Mouse (Mus musculus) limb, embryonic 14.5 days (tissue): Measurements from ENCODE around the gene Zfp27. TPM values are rescaled to one million over a fixed set of nuclear protein-coding genes. Genes with fewer than 3 reads are reported as not detected.

Experiments
- ATAC-seq: fragments of 200-750 bp; cut with Nextera tagmentation; 2 replicates; pipeline ENCODE4 v1.8.0; 2017; ENCODE audit warnings: low read depth, moderate number of reproducible peaks, moderate TSS enrichment; ENCODE audit not compliant: low FRiP score
- DNase-seq: peaks from one replicate; pipeline ENCODE4 v3.0.0-alpha.2; 2015; ENCODE audit warnings: low spot score
- H3K27ac ChIP-seq: fragments of 300-500 bp; sonication (generic); replicated peaks from 2 replicates; pipeline ENCODE4 v1.5.1; 2014; ENCODE audit warnings: low read depth, mild to moderate bottlenecking, low read length, moderate library complexity, mixed read lengths
- H3K27me3 ChIP-seq: fragments of 300-500 bp; sonication (generic); 2 replicates; pipeline ENCODE4 v1.6.1; 2014; ENCODE audit warnings: low read length, mixed read lengths; ENCODE audit not compliant: control insufficient read depth, insufficient read depth
- H3K36me3 ChIP-seq: fragments of 300-500 bp; sonication (generic); 2 replicates; pipeline ENCODE4 v1.6.1; 2014; ENCODE audit warnings: mild to moderate bottlenecking, low read length, moderate library complexity, mixed read lengths; ENCODE audit not compliant: control insufficient read depth, insufficient read depth
- H3K4me1 ChIP-seq: fragments of 300-500 bp; sonication (generic); 2 replicates; pipeline ENCODE4 v1.6.1; 2014; ENCODE audit warnings: antibody characterized with exemption, low read length, mixed read lengths; ENCODE audit not compliant: control insufficient read depth, insufficient read depth
- H3K4me2 ChIP-seq: fragments of 300-500 bp; sonication (generic); replicated peaks from 2 replicates; pipeline ENCODE4 v1.6.1; 2014; ENCODE audit warnings: low read depth, mild to moderate bottlenecking, low read length, moderate library complexity; ENCODE audit not compliant: severe bottlenecking
- H3K4me3 ChIP-seq: fragments of 300-500 bp; sonication (generic); replicated peaks from 2 replicates; pipeline ENCODE4 v1.5.1; 2014; ENCODE audit warnings: low read length
- H3K9ac ChIP-seq: fragments of 300-500 bp; sonication (generic); 2 replicates; pipeline ENCODE4 v1.6.1; 2014; ENCODE audit warnings: mild to moderate bottlenecking, low read depth, low read length, moderate library complexity; ENCODE audit not compliant: severe bottlenecking
- H3K9me3 ChIP-seq: fragments of 300-500 bp; sonication (generic); 2 replicates; pipeline ENCODE4 v1.6.1; 2016; ENCODE audit warnings: low read length; ENCODE audit not compliant: control insufficient read depth
- POLR2A ChIP-seq: fragments of 200-500 bp; IDR thresholded peaks from 2 replicates; pipeline ENCODE4 v1.8.0; 2012; ENCODE audit warnings: inconsistent platforms, mild to moderate bottlenecking, moderate library complexity, borderline replicate concordance; ENCODE audit not compliant: insufficient read depth, insufficient read length; ENCODE audit errors: extremely low read depth
- WGBS: fragments of 180-500 bp; shearing (Covaris S2); extraction: QIAGEN DNeasy Blood & Tissue Kit; methylation state at CpG from one replicate; pipeline ENCODE4 v1.1.7; 2014; 5-methylcytosine and 5-hydroxymethylcytosine counted together
- polyA plus RNA-seq, 2 experiments: library from polyadenylated mRNA; depleted of rRNA in 1 of 2; stranded (reverse) in 1 of 2; unstranded in 1 of 2; fragments of >200 nt; fragmentation: Nextera tagmentation in 1 of 2; extraction: Ambion mirVana in 1 of 2; gene quantifications; 2 replicates each; pipeline versions ENCODE4 v1.2.1 to v1.2.3; 2012 to 2014

The Zfp27 gene
- polyA plus RNA-seq, 2 experiments: 11.9 to 13.6 TPM

DNA sequence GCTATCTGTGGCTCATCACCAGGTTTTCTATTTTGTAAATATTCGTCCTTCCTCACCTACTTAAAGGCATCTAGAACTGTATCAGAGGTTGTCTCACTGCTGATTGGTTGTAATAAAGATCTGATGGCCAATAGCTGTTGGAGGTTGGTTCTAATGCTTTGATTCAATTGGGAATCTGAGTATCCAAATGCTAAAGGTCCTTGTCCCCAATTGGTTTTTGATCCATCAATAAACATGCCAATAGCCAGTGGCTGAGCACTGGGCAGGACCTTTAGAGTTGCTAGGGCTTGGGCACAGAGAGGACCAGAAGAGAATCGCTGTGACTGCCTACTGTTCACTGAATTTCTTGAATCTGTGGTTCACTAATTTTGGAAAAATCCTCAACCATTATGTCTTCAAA, 37.3 kb upstream of the Zfp27 start:
- Histone ChIP-seq H3K9ac (no peak overlapping the region), H3K27me3 (no peaks in the 10 kb centered on the region), H3K27ac (no peak overlapping the region), H3K9me3 (no peaks in the 10 kb centered on the region), H3K4me3 (no peak overlapping the region), H3K36me3 (peaks cover 39% of the 10 kb centered on the region), H3K4me1 (no peaks in the 10 kb centered on the region), H3K4me2 (no peak overlapping the region)
- ATAC-seq (no peak), DNase-seq (no peak)
- no peak for TF ChIP-seq POLR2A
- WGBS: 84% methylated on average over 2 of the region's 2 CpGs

DNA sequence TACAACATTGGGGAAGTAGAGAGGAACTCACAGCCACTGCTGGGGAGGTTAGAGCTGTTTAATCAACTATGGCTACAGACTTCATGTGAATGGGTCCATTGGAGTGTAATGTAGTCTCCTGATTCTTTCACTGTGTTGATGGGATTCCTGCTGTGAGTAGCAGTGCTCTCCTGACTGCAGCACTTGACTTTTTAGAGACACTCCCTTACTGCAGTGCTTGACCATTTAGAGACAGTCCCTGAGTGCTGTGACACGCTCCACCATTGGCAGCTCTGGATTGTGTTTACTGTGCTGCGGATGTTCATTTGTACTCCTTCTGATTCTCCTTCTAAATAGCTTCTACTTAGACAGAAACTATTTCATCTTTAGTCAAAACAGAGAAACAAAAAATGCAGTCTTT, 36.4 kb upstream of the Zfp27 start:
- Histone ChIP-seq H3K4me3 (no peak overlapping the region), H3K4me1 (no peaks in the 10 kb centered on the region), H3K27me3 (no peaks in the 10 kb centered on the region), H3K9me3 (no peaks in the 10 kb centered on the region), H3K36me3 (peaks cover 35% of the 10 kb centered on the region), H3K4me2 (no peak overlapping the region), H3K27ac (no peak overlapping the region), H3K9ac (no peak overlapping the region)
- DNase-seq (no peak), ATAC-seq (no peak)
- no peak for TF ChIP-seq POLR2A
- 42% methylated on average over 2 of the region's 2 CpGs for WGBS

DNA sequence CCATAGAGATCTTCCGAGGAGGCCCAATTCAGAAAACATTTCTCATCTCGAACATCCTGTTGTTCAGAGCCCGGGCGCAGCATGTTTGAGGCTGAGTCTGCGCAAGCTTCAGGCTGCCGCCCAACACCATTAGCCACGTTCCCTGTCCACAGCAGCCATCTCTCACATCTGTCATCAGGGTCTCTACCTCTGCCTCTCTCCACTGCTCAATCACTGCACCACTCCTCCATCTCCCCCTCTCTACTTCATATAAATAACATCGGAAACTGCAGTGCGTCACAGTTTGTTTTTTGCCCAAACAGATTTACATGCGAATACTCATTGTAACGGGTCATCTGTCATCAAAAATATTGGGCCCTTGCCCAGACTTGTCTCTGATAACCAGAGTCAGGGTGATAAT, 34.7 kb upstream of the Zfp27 start:
- Histone ChIP-seq H3K9me3 (no peaks in the 10 kb centered on the region), H3K36me3 (peaks cover 50% of the 10 kb centered on the region), H3K27me3 (no peaks in the 10 kb centered on the region), H3K4me1 (no peaks in the 10 kb centered on the region), H3K9ac (no peak overlapping the region), H3K27ac (no peak overlapping the region), H3K4me2 (no peak overlapping the region), H3K4me3 (no peak overlapping the region)
- DNase-seq: no peak
- no peak for TF ChIP-seq POLR2A
- no peak for ATAC-seq
- WGBS: 88% methylated on average over 11 of the region's 11 CpGs

DNA sequence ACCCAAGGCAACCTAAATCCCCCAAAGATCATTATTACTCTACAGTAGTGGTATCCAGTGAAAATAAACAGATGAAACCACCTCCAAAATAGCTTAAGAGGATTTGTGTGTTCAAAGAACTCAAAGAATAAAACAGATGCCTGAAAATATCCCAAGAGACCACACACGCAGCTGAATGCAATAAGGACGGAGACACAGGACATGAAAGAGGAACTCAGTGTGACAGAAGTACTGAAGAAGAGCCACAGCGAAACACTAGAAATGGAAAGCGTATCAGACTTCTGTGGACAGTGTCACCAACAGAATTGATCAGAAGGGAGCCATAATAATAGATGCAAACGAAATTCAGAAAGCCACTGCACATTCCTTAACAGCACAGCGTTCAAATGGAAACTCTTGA, 32.5 kb upstream of the Zfp27 start:
- no peaks in the 10 kb centered on the region for H3K27me3 ChIP-seq
- 82% methylated on average over 6 of the region's 6 CpGs for WGBS
- no peak overlapping the region for H3K4me2 ChIP-seq
- no peaks in the 10 kb centered on the region for H3K4me1 ChIP-seq
- TF ChIP-seq POLR2A: no peak
- H3K36me3 ChIP-seq: peaks cover 67% of the 10 kb centered on the region
- ATAC-seq (no peak), DNase-seq (no peak)
- H3K9ac ChIP-seq: no peak overlapping the region
- H3K4me3 ChIP-seq: no peak overlapping the region
- H3K9me3 ChIP-seq: no peaks in the 10 kb centered on the region
- H3K27ac ChIP-seq: no peak overlapping the region

DNA sequence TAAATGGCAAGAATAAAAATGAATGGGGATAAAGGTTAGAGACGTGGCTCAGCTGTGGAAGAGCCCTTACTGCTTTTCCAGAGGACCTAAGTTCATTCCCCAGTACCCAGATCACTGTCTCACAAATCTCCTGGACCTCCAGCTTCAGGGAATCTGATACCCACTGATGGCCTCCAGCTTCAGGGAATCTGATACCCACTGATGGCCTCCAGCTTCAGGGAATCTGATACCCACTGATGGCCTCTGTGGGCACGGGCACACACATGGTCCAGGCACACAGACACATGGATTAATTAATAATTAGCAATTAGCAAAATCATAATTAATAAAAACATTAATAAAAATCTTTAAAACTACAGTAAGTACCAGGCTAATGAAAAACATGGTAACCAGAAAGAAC, 16.4 kb upstream of the Zfp27 start:
- Histone ChIP-seq H3K27ac (no peak overlapping the region), H3K9ac (no peak overlapping the region), H3K36me3 (no peaks in the 10 kb centered on the region), H3K4me2 (no peak overlapping the region), H3K27me3 (no peaks in the 10 kb centered on the region), H3K4me3 (no peak overlapping the region), H3K4me1 (no peaks in the 10 kb centered on the region), H3K9me3 (no peaks in the 10 kb centered on the region)
- TF ChIP-seq POLR2A: no peak
- ATAC-seq (no peak), DNase-seq (no peak)
- WGBS: 51% methylated on average over 2 of the region's 2 CpGs

DNA sequence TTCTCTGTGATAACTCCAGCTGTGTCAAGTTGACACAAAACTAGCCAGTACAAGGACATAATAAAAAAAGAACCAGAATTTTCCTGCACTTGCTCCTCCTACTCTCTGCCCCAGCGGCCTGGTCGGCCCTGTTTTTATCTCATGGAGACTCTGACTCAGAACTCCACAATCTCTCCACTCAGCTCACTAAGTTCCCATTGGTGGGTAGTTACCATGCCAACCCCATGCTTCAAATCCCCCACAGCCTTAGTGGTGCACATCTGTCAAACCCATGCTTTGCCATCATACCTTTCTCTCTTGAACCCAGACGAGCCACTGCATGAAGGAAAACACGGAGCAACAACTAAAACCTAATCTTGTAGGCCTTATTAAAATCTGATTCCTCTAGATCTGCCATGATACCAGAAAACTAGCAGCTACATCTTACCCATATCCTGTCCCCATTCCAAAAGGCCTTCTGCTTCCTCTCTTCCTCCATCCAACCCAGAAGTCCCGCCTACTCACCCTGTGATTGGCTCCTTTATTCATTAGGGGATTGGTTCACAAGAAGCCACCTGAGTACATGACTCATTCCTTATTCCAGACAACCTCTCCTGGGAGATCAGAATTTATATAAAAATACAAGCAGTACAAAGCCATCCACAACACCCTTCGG, 15.2 kb upstream of the Zfp27 start:
- no peaks in the 10 kb centered on the region for H3K4me1 ChIP-seq
- no peak overlapping the region for H3K27ac ChIP-seq
- no peak for TF ChIP-seq POLR2A
- 83% methylated on average over 6 of the region's 6 CpGs for WGBS
- no peak overlapping the region for H3K4me2 ChIP-seq
- H3K4me3 ChIP-seq: no peak overlapping the region
- no peaks in the 10 kb centered on the region for H3K27me3 ChIP-seq
- no peak overlapping the region for H3K9ac ChIP-seq
- no peaks in the 10 kb centered on the region for H3K9me3 ChIP-seq
- ATAC-seq (no peak), DNase-seq (no peak)
- H3K36me3 ChIP-seq: peaks cover 3% of the 10 kb centered on the region; the same call in 1 of the 2 replicates
